In genomic region chr12:91946541-91946940, GRCm38 (mm10) we compare ENCODE assay signal across 20 mouse cellular contexts.
DNase-seq lines count a peak whose midpoint lies in the region; ATAC-seq and TF ChIP-seq lines count a peak whose summit lies in the region.
"Had no signal": no experiment of that assay in that cellular context is flagged by ENCODE, and none has a peak within 500 bp of the region (broad histone marks: within the 10 kb centered on the region; RNA-seq: fewer than 3 reads in every experiment).

No protein-coding gene starts in this region.

- no peaks in the 10 kb centered on the region for H3K9me3 ChIP-seq in forebrain, embryonic 11.5 days (ENCODE audit: control insufficient read depth, low read length)
- H3K9me3 ChIP-seq: embryonic facial prominence, embryonic 13.5 days; forebrain, embryonic 12.5 days had no signal

- H3K36me3 ChIP-seq in forebrain, embryonic 11.5 days (ENCODE audit: control insufficient read depth, insufficient read depth, low read length): no peaks in the 10 kb centered on the region
- H3K36me3 ChIP-seq: embryonic facial prominence, embryonic 13.5 days; forebrain, embryonic 12.5 days had no signal

- CTCF ChIA-PET in Patski (lab: Charles Lee): no interaction called here

- POLR2A ChIA-PET in Patski (lab: Charles Lee): no interaction called here

- DNase-seq in retina, postnatal 1 day: peak; percentile 8
- DNase-seq in retina, embryonic 14.5 days (ENCODE audit: low spot score): no peak
- peak; percentile 53 for DNase-seq in 3T3-L1 (ENCODE audit: low read depth, low spot score)
- DNase-seq in Patski (ENCODE audit: low read depth, low spot score): peak; percentile 24
- peak; percentile 5 for DNase-seq in brain, adult 2 months (ENCODE audit: low read depth, low spot score)
- DNase-seq in gastrocnemius, adult 18-20 months (ENCODE audit: low spot score): no peak
- no peak for DNase-seq in right cerebral cortex, postnatal 25 days
- no peak for DNase-seq in forebrain, embryonic 11.5 days (ENCODE audit: low spot score)
- DNase-seq: adrenal gland, adult 8-10 months; adrenal gland, postnatal 14 days; adrenal gland, postnatal 36 days; cerebellum, adult 11 months; cerebellum, adult 18-20 months; cerebellum, adult 8-10 months; gastrocnemius, adult 2 months had no signal

- no peak for ATAC-seq in Patski
- no peak for ATAC-seq in forebrain, embryonic 11.5 days (replicated peaks; ENCODE audit: low FRiP score)
- ATAC-seq: activated CD4-positive, CD25-positive, alpha-beta regulatory T cell, adult 4 months; forebrain, embryonic 14.5 days; forebrain, embryonic 16.5 days had no signal

- no peak overlapping the region for H3K9ac ChIP-seq in forebrain, embryonic 11.5 days (ENCODE audit: low read length)
- H3K9ac ChIP-seq: embryonic facial prominence, embryonic 13.5 days; forebrain, embryonic 12.5 days had no signal

- no peak for TF ChIP-seq CTCF in Patski (IDR thresholded peaks at IDR 0.05)

- H3K4me3 ChIP-seq in forebrain, embryonic 11.5 days (ENCODE audit: low read depth, low read length): no peak overlapping the region
- H3K4me3 ChIP-seq: embryonic facial prominence, embryonic 13.5 days; forebrain, embryonic 12.5 days; gastrocnemius, adult 2 months had no signal

- WGBS in forebrain, embryonic 11.5 days: 84% methylated on average over 3 of the region's 3 CpGs

- no peak overlapping the region for H3K4me2 ChIP-seq in forebrain, embryonic 11.5 days (ENCODE audit: low read depth, low read length, severe bottlenecking)
- H3K4me2 ChIP-seq: embryonic facial prominence, embryonic 13.5 days; forebrain, embryonic 12.5 days had no signal

- in situ Hi-C loops in Patski (cut with MboI; ENCODE audit: low pct_unique_long_range_greater_than_20kb): no loop called here

- H3K27me3 ChIP-seq in Patski: no peaks in the 10 kb centered on the region
- no peaks in the 10 kb centered on the region for H3K27me3 ChIP-seq in forebrain, embryonic 11.5 days (ENCODE audit: control insufficient read depth, insufficient read depth, low read length)
- H3K27me3 ChIP-seq: embryonic facial prominence, embryonic 13.5 days; forebrain, embryonic 12.5 days had no signal

- H3K27ac ChIP-seq in forebrain, embryonic 11.5 days (ENCODE audit: low read depth, low read length): no peak overlapping the region
- H3K27ac ChIP-seq: embryonic facial prominence, embryonic 13.5 days; forebrain, embryonic 12.5 days; gastrocnemius, adult 2 months had no signal

- no peaks in the 10 kb centered on the region for H3K4me1 ChIP-seq in forebrain, embryonic 11.5 days (replicated peaks; ENCODE audit: control insufficient read depth, insufficient read depth, low read length)
- H3K4me1 ChIP-seq: forebrain, embryonic 12.5 days had no signal

Comparison
In these comparisons a context has a peak if more than half of its experiments do, and no peak if none do; other contexts are left out.
1. DNase-seq: peak in retina, postnatal 1 day (single experiment), 3T3-L1 (single experiment), Patski (single experiment) and brain, adult 2 months (single experiment); none in retina, embryonic 14.5 days (single experiment), gastrocnemius, adult 18-20 months (single experiment), right cerebral cortex, postnatal 25 days (single experiment) and forebrain, embryonic 11.5 days (single experiment).